Mouse (Mus musculus) ES-E14 (cell line): ENCODE measurements at regions not wholly inside any gene's neighbourhood (a gene's known extent, or its start where the extent isn't known, plus 50 kb on each side); places are given as distances from the start of the nearest gene placed in this dataset.

Experiments used
- DNase-seq: peaks from one replicate; pipeline ENCODE4 v3.0.0-alpha.2; 2013; ENCODE audit warnings: low read depth, low spot score
- H3K27ac ChIP-seq: 2 replicates; pipeline ENCODE4 v1.5.1; 2012; ENCODE audit warnings: low read depth, mild to moderate bottlenecking, low read length, moderate library complexity, mixed read lengths; ENCODE audit not compliant: poor library complexity, insufficient read depth, severe bottlenecking
- H3K36me3 ChIP-seq: 2 replicates; pipeline ENCODE4 v1.6.1; 2012; ENCODE audit warnings: mild to moderate bottlenecking, low read length, moderate library complexity, mixed read lengths; ENCODE audit not compliant: control insufficient read depth, poor library complexity, insufficient read depth, severe bottlenecking
- H3K4me1 ChIP-seq, 2 experiments: fragments of 150-350 bp in 1 of 2; sonication (generic) in 1 of 2; 2 replicates each; pipeline ENCODE4 v1.6.1; 2012; ENCODE audit warnings: low read length in 2 of 2, mild to moderate bottlenecking in 1 of 2, mixed read lengths in 1 of 2; ENCODE audit not compliant: control insufficient read depth in 2 of 2, insufficient read depth in 2 of 2, poor library complexity in 1 of 2
- H3K4me3 ChIP-seq, 2 experiments: fragments of 150-350 bp in 1 of 2; sonication (generic) in 1 of 2; 2 replicates each; pipeline ENCODE4 v1.5.1; 2012; ENCODE audit warnings: low read length in 2 of 2, low read depth in 1 of 2, mild to moderate bottlenecking in 1 of 2, mixed read lengths in 1 of 2; ENCODE audit not compliant: insufficient read depth in 1 of 2, poor library complexity in 1 of 2, severe bottlenecking in 1 of 2
- H3K9ac ChIP-seq: 2 replicates; pipeline ENCODE4 v1.6.1; 2012; ENCODE audit warnings: low read depth, mild to moderate bottlenecking, low read length, mixed read lengths; ENCODE audit not compliant: poor library complexity, insufficient read depth, severe bottlenecking
- H3K9me3 ChIP-seq: fragments of 150-350 bp; sonication (generic); 2 replicates; pipeline ENCODE4 v1.6.1; 2012; ENCODE audit warnings: low read depth, mild to moderate bottlenecking, low read length; ENCODE audit not compliant: control insufficient read depth, insufficient read depth
- CHD2 ChIP-seq: IDR thresholded peaks from 2 replicates; pipeline ENCODE4 v1.6.1; 2014; ENCODE audit warnings: mild to moderate bottlenecking, low read depth, low read length, inconsistent platforms
- HCFC1 ChIP-seq: IDR thresholded peaks from 2 replicates; pipeline ENCODE4 v1.6.1; 2012; ENCODE audit warnings: low read length, inconsistent platforms, borderline replicate concordance; ENCODE audit not compliant: insufficient read depth
- MAFK ChIP-seq: IDR thresholded peaks from 2 replicates; pipeline ENCODE4 v1.6.1; 2014; ENCODE audit warnings: mild to moderate bottlenecking, low read depth, low read length, inconsistent platforms; ENCODE audit not compliant: insufficient read depth
- ZC3H11A ChIP-seq: IDR thresholded peaks from 2 replicates; pipeline ENCODE4 v1.6.1; 2012; ENCODE audit warnings: low read depth, mild to moderate bottlenecking, inconsistent platforms, low read length, borderline replicate concordance
- ZNF384 ChIP-seq: IDR thresholded peaks from 2 replicates; pipeline ENCODE4 v1.6.1; 2012; ENCODE audit warnings: low read depth, low read length, inconsistent platforms
- in situ Hi-C, 2 experiments: fragments of 600-800 bp; cut with MboI; formaldehyde crosslinking; loops; one replicate each; pipeline ENCODE4 v1.15.1; 2025; ENCODE audit warnings: low sequenced_read_pairs in 2 of 2, inconsistent platforms in 1 of 2; ENCODE audit not compliant: unreplicated experiment in 2 of 2

- H3K9ac ChIP-seq, result no peak overlapping the region
- H3K27ac ChIP-seq, result no peak overlapping the region
- TF ChIP-seq ZNF384 (no peak), ZC3H11A (no peak), MAFK (no peak), CHD2 (no peak), HCFC1 (no peak)
These were observed 231.0 kb upstream of the Slc7a12 start for GRCm38 (mm10) chr3:14249458-14249857.

More at GRCm38 (mm10) chr3:14249458-14249857, 231.0 kb upstream of the Slc7a12 start:
- Histone ChIP-seq H3K36me3 (no peaks in the 10 kb centered on the region), H3K4me1 (no peaks in the 10 kb centered on the region), H3K4me3 (no peak overlapping the region), H3K9me3 (no peaks in the 10 kb centered on the region)
- peak; percentile 3 for DNase-seq
- in situ Hi-C loops, result no loop called here
